Mouse (Mus musculus) spleen, adult 2 months (tissue): ENCODE results near the gene Krtap13-1.
"Not testable (repeated sequence)": the region's sequence is repeated elsewhere in the genome, so short reads cannot be mapped to it uniquely, and the experiment has no call there.

ENCODE experiments used
- CTCF ChIP-seq: fragments of 200-500 bp; IDR thresholded peaks from 2 replicates; pipeline ENCODE4 v1.5.1; 2011; ENCODE audit warnings: mild to moderate bottlenecking, inconsistent platforms; ENCODE audit not compliant: insufficient read depth, insufficient read length, insufficient replicate concordance; ENCODE audit errors: extremely low read depth
- POLR2A ChIP-seq: fragments of 200-500 bp; IDR thresholded peaks from 2 replicates; pipeline ENCODE4 v1.6.1; 2011; ENCODE audit warnings: low read depth, low read length, inconsistent platforms

- TF ChIP-seq POLR2A, CTCF: not testable (repeated sequence)
Observed at GRCm38 (mm10) chr16:88758547-88758946, 29.9 kb downstream of the Krtap13-1 start, which contains the start of gene 2310034C09Rik.
